Mouse (Mus musculus) spleen, adult 18-20 months (tissue): ENCODE results near the gene Prpf31.

Source experiments
- DNase-seq, 2 experiments: peaks; one replicate each; pipeline ENCODE4 v3.0.0; 2022; ENCODE audit warnings: mixed read lengths in 2 of 2

Prpf31 gene

GRCm38 (mm10) chr7:3630478-3630815 lies 662 bp downstream of the Prpf31 start:
- DNase-seq = no peak

GRCm38 (mm10) chr7:3643412-3643811 lies 13.6 kb downstream of the Prpf31 start:
- no peak for DNase-seq

- DNase-seq = no peak
These were observed 14.1 kb downstream of the Prpf31 start for GRCm38 (mm10) chr7:3643843-3644242.

- DNase-seq = peak; percentile 86 to 90
These were observed 14.5 kb downstream of the Prpf31 start for GRCm38 (mm10) chr7:3644348-3644671.

GRCm38 (mm10) chr7:3644672-3645487 lies 15.1 kb downstream of the Prpf31 start, which contains the start of gene Cnot3:
Cnot3 (plus strand) TSS chr7:3645268.
- DNase-seq = peak; percentile 91 to 97

- DNase-seq = no peak
These were observed 15.8 kb downstream of the Prpf31 start for GRCm38 (mm10) chr7:3645488-3646025.

- DNase-seq = no peak
These were observed 16.4 kb downstream of the Prpf31 start for GRCm38 (mm10) chr7:3646188-3646587.

GRCm38 (mm10) chr7:3646641-3647040 lies 16.9 kb downstream of the Prpf31 start:
- no peak for DNase-seq

GRCm38 (mm10) chr7:3656966-3657365 lies 27.2 kb downstream of the Prpf31 start:
- no peak for DNase-seq

GRCm38 (mm10) chr7:3658578-3658977 lies 28.8 kb downstream of the Prpf31 start:
- no peak for DNase-seq

GRCm38 (mm10) chr7:3664524-3665214 lies 34.9 kb downstream of the Prpf31 start:
- DNase-seq = no peak

- peak; percentile 84 to 86 for DNase-seq
These were observed 35.7 kb downstream of the Prpf31 start, which contains the start of gene Leng1 for GRCm38 (mm10) chr7:3665215-3666114. Leng1 (minus strand) TSS chr7:3665840.

GRCm38 (mm10) chr7:3666921-3667391 lies 37.2 kb downstream of the Prpf31 start:
- DNase-seq = no peak

GRCm38 (mm10) chr7:3674507-3675227 lies 44.9 kb downstream of the Prpf31 start:
- DNase-seq = peak; percentile 64 to 82

- DNase-seq = no peak
These were observed 45.4 kb downstream of the Prpf31 start for GRCm38 (mm10) chr7:3675228-3675548.

GRCm38 (mm10) chr7:3676371-3676770 lies 46.6 kb downstream of the Prpf31 start:
- no peak for DNase-seq

- no peak for DNase-seq
These were observed 47.6 kb downstream of the Prpf31 start, which contains the start of gene Tmc4 for GRCm38 (mm10) chr7:3677342-3677741. Tmc4 (minus strand) TSS chr7:3677553.

- DNase-seq = no peak
These were observed 54.2 kb downstream of the Prpf31 start for GRCm38 (mm10) chr7:3683908-3684550.

- DNase-seq = no peak
These were observed 54.9 kb downstream of the Prpf31 start for GRCm38 (mm10) chr7:3684698-3685097.

GRCm38 (mm10) chr7:3685400-3686187 lies 55.8 kb downstream of the Prpf31 start:
- no peak for DNase-seq

- no peak for DNase-seq
These were observed 62.1 kb downstream of the Prpf31 start for GRCm38 (mm10) chr7:3691919-3692318.
